Mouse (Mus musculus): ENCODE data around the gene Chrdl2.
"Not testable (repeated sequence)": the region's sequence is repeated elsewhere in the genome, so short reads cannot be mapped to it uniquely, and the experiment has no call there.

DNA sequence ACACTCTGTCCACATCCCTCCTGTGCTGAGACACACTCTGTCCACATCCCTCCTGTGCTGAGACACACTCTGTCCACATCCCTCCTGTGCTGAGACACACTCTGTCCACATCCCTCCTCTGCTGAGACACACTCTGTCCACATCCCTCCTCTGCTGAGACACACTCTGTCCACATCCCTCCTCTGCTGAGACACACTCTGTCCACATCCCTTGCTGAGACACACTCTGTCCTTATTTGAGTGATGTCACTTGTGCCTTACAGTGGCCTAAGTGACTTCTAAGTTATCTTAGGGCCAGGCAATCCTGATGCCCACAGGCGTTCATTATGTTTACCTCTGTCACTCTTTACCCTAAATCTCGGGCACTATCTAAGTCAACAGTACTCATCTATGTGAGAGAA lies 45.4 kb upstream of the Chrdl2 start:
- not testable (repeated sequence) for TF ChIP-seq CTCF (IDR thresholded peaks at IDR 0.05); POLR2A (IDR thresholded peaks at IDR 0.05; ENCODE audit: insufficient read depth, low read depth, low read length); EP300 (IDR thresholded peaks at IDR 0.05; ENCODE audit: insufficient read depth, low read depth, low read length)

Measured in heart, adult 2 months (tissue).